Mouse (Mus musculus) subcutaneous adipose tissue, adult 2 months (tissue): ENCODE measurements around the gene Mark3. TPM values are rescaled to one million over a fixed set of nuclear protein-coding genes. Genes with fewer than 3 reads are reported as not detected.

Experiments used
- polyA plus RNA-seq: library from polyadenylated mRNA; depleted of rRNA; stranded (reverse); fragments of >200 nt; gene quantifications from 2 replicates; pipeline ENCODE4 v1.2.3, GENCODE M21; 2012; ENCODE audit warnings: low replicate concordance; rRNA removed

The Mark3 gene
- 31.0 and 40.9 TPM in 2 replicates for polyA plus RNA-seq

DNA sequence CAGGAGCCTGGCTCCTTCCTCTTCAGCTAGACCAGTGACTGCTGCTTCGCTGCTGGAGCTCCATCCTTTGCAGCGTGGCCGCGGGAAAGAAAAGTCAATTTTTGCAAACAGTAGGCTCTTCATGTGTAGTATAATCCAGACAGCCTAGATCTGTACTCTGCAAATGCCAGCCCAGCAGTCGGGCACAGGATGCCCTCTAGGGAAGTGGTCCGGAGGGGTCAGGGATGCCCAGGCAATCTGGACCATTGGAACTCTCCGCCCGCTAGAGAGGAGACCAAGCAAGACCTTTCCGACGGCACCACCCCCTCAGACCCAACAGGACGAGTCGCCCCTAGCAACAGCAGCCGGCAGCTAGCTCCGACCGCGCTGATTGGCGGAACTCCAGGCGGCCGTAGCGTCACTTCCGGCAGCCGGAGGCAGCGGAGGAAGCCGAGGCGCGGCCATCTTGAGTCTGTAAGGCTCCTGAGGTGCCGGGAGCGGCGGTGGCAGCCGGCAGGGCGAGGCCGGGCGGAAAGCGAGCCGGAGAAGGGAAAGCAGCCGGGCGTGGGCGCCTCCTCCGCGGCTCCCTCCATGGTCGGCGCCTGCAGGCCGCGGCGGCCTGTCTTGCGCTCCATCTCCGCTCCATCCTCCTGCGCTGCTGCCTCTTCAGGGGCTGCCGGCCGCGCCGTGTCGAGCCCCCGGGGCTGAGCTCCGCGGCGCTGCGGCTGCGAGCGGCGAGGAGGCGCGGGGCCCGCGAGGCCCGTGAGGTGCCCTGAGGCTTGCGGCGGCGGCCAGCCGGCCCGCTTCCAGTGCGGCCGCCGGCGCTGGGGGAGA is at the start of gene Mark3:
TSS of gene Mark3 (plus strand) at position 450 of the 813 bp plus-strand sequence.

DNA sequence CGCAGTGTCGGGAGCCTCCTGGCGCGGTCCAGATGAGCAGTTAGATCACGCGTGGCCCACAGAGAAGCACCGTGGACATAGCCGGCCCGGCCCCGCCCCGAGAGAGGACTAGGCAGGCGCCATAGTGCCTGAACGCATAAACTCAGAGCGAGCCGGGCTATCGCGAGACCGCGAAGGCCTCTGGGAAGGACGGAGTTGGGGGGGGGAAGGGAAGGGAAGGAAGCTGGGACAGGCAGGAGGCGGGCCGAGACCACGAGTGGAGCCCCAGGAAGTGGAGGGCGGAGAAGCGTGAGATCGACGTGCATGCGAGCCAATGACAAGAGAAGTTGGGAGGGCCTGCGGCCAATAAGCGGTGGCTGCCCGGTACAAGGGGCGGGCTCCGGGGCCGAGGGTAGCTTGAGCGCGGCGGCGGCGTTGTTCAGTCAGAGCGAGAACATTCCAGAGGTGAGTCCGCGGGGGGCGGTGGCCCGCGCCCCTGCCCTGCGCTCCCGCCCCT is 36.5 kb upstream of the Mark3 start, which contains the start of gene Eif5:
TSS of gene Eif5 (plus strand) at position 221 of the 496 bp plus-strand sequence.

DNA sequence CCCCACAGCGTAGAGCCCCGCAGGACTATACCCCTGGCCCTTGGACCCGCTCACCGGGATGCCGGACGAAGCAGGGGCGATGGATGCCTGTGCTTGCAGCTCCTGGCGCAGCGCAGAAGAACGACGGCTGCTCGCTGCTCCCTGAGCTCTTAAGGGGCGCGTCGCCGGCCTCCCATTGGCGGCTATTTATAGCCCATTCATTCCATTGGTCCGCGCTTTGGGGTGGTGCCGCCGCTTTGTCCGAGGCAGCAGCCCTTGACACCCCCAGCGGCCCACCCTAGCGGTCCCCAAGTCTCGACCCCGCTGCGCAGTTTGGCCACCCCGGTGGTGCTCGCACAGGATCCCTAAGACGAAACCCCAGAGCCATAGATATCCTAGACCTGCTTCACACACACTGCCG is 97.9 kb downstream of the Mark3 start, which contains the start of gene Ckb:
TSS of gene Ckb (minus strand) at position 163 of the 400 bp plus-strand sequence.

DNA sequence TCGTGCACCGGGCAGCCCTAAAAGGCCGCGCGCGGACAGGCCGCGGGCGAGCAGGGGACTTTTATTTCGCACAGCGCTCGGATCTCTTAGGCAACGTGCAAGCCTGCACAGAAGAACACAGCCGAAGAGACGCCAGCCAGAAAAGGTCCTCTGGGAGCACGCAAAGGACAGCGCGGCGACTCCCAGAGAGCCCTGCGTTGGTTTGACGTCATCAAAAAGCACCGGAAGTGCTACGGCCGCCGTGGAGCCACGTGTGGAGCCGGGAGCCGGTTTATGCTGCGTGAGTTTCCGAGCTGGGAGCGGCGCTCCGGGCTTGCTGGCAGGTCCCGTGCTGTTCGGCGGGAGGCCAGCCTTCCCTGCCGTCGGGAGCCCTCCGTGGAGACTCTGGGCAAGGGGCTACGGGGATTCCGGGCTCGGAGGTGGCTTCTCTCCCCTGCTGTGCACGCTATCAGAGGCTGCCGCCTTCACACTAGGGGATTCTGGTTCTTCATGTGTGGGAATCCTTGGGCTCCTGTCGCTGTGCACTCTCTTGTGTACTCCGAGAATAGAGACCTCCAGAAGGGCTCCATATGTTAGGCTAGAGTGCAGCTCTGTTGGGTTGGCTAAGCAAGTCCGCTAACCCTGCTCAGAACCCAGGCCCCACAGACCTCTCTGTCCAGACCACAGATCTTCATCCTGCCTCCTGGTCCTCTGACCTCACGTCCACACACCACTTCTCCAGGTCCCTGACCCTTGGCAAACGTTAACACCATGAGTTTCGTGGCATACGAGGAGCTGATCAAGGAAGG is 103.8 kb downstream of the Mark3 start, which contains the start of gene Trmt61a:
TSS of gene Trmt61a (plus strand) at position 224 of the 788 bp plus-strand sequence.

Other genes with a start within 250 kb of the Mark3 start
- 233 and 235 TPM in 2 replicates for gene Cdc42bpb, start 196.8 kb upstream of the Mark3 start, polyA plus RNA-seq
- gene Lbhd2, start 167.7 kb upstream of the Mark3 start, polyA plus RNA-seq: 0.78 TPM in 1 of 2 replicates, not detected in the other
- gene Exoc3l4, start 157.5 kb upstream of the Mark3 start, polyA plus RNA-seq: 13.8 and 20.9 TPM in 2 replicates
- gene Tnfaip2, start 132.1 kb upstream of the Mark3 start, polyA plus RNA-seq: 24.4 and 27.3 TPM in 2 replicates
- 0.80 and 8.4 TPM in 2 replicates for gene Gm266, start 88.7 kb upstream of the Mark3 start, polyA plus RNA-seq
- gene Eif5, start 36.5 kb upstream of the Mark3 start, polyA plus RNA-seq: 58.2 and 98.2 TPM in 2 replicates
- gene Ckb, start 97.8 kb downstream of the Mark3 start, polyA plus RNA-seq: 198 and 1,175 TPM in 2 replicates
- 32.3 and 59.8 TPM in 2 replicates for gene Trmt61a, start 103.6 kb downstream of the Mark3 start, polyA plus RNA-seq
- 13.9 and 20.3 TPM in 2 replicates for gene Bag5, start 138.7 kb downstream of the Mark3 start, polyA plus RNA-seq
- 47.9 and 54.2 TPM in 2 replicates for gene Apopt1, start 138.7 kb downstream of the Mark3 start, polyA plus RNA-seq
- gene Klc1, start 184.3 kb downstream of the Mark3 start, polyA plus RNA-seq: 58.9 and 93.0 TPM in 2 replicates
- 11.1 and 16.7 TPM in 2 replicates for gene Xrcc3, start 239.3 kb downstream of the Mark3 start, polyA plus RNA-seq
- gene Zfyve21, start 239.6 kb downstream of the Mark3 start, polyA plus RNA-seq: 89.7 and 108 TPM in 2 replicates